Mouse (Mus musculus) small intestine, adult 2 months (tissue): ENCODE results near the gene Ctsh. TPM values are rescaled to one million over a fixed set of nuclear protein-coding genes. Genes with fewer than 3 reads are reported as not detected.

ENCODE experiments used
- H3K27ac ChIP-seq: fragments of 200-500 bp; 2 replicates; pipeline ENCODE4 v1.5.1; 2012; ENCODE audit warnings: low read depth, low read length, control low read depth, inconsistent platforms; ENCODE audit not compliant: insufficient read depth
- H3K27me3 ChIP-seq: fragments of 200-500 bp; 2 replicates; pipeline ENCODE4 v1.6.1; 2012; ENCODE audit warnings: mild to moderate bottlenecking, moderate library complexity, low read length, inconsistent platforms; ENCODE audit not compliant: control insufficient read depth, insufficient read depth
- H3K36me3 ChIP-seq: fragments of 200-500 bp; 2 replicates; pipeline ENCODE4 v1.6.1; 2012; ENCODE audit warnings: mild to moderate bottlenecking, low read length, control low read depth, inconsistent platforms; ENCODE audit not compliant: control insufficient read depth, insufficient read depth
- H3K4me1 ChIP-seq: fragments of 200-500 bp; 2 replicates; pipeline ENCODE4 v1.6.1; 2012; ENCODE audit warnings: low read length, inconsistent platforms, mixed read lengths; ENCODE audit not compliant: control insufficient read depth, insufficient read depth, insufficient read length
- H3K4me3 ChIP-seq: fragments of 200-500 bp; 2 replicates; pipeline ENCODE4 v1.5.1; 2012; ENCODE audit warnings: low read depth, mild to moderate bottlenecking, control low read depth, inconsistent platforms, low read length, moderate library complexity
- CTCF ChIP-seq: fragments of 200-500 bp; IDR thresholded peaks from 2 replicates; pipeline ENCODE4 v1.5.1; 2012; ENCODE audit warnings: low read depth, mild to moderate bottlenecking, control low read depth, inconsistent platforms, low read length, moderate library complexity, mixed read lengths; ENCODE audit not compliant: insufficient replicate concordance, insufficient read length; ENCODE audit errors: extremely low read depth
- POLR2A ChIP-seq: fragments of 200-500 bp; IDR thresholded peaks from 2 replicates; pipeline ENCODE4 v1.6.1; 2012; ENCODE audit warnings: low read depth, mild to moderate bottlenecking, control low read depth, inconsistent platforms, low read length, moderate library complexity
- WGBS: fragments of 180-500 bp; shearing (Covaris S2); methylation state at CpG from one replicate; pipeline ENCODE4 v1.1.7; 2018; 5-methylcytosine and 5-hydroxymethylcytosine counted together
- polyA plus RNA-seq: library from polyadenylated mRNA; depleted of rRNA; stranded (reverse); fragments of >200 nt; gene quantifications from 2 replicates; pipeline ENCODE4 v1.2.3, GENCODE M21; 2012; rRNA removed

Ctsh gene
- polyA plus RNA-seq, 1 experiment = 24.9 TPM

GRCm38 (mm10) chr9:90124156-90124872 lies 70.4 kb downstream of the Ctsh start:
- Histone ChIP-seq H3K4me3 (no peak overlapping the region), H3K4me1 (peaks cover 2% of the 10 kb centered on the region; the same call in 1 of the 2 replicates), H3K27me3 (no peaks in the 10 kb centered on the region), H3K36me3 (no peaks in the 10 kb centered on the region), H3K27ac (no peak overlapping the region)
- WGBS = 47% methylated on average over 11 of the region's 11 CpGs
- TF ChIP-seq CTCF (no peak), POLR2A (no peak)

DNA sequence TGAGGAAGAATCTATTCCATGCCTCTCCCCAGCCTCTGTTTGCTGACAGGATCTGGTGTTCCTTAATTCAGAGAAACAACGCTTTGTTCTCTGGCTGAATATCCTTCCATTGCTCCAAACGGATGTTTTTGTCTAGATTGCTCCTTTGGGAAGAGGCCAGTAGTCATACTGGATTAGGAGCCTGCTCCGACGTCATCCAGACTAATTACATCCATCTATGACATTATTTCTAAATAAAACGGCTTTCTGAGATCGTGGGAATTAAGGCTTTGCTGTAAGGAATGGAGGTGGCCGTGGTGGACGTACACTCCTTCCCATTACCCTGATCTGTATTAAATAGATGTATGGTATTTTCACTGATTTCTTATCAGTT lies 70.9 kb downstream of the Ctsh start:
- Histone ChIP-seq H3K4me3 (no peak overlapping the region), H3K27ac (no peak overlapping the region), H3K27me3 (no peaks in the 10 kb centered on the region), H3K36me3 (no peaks in the 10 kb centered on the region), H3K4me1 (peaks cover 2% of the 10 kb centered on the region; the same call in 1 of the 2 replicates)
- WGBS = 53% methylated on average over 8 of the region's 8 CpGs
- TF ChIP-seq CTCF (no peak), POLR2A (no peak)

Other genes with a start within 250 kb of the Ctsh start
- 0.15 and 0.17 TPM in 2 replicates for gene Rasgrf1, start 144.2 kb upstream of the Ctsh start, polyA plus RNA-seq
- gene Morf4l1, start 60.6 kb downstream of the Ctsh start, polyA plus RNA-seq = 8.3 and 21.0 TPM in 2 replicates
- gene Adamts7, start 108.9 kb downstream of the Ctsh start, polyA plus RNA-seq = 2.8 and 4.1 TPM in 2 replicates
- gene Tbc1d2b, start 216.7 kb downstream of the Ctsh start, polyA plus RNA-seq = 9.6 and 13.1 TPM in 2 replicates